Mouse (Mus musculus) C2C12 (cell line): ENCODE results near the gene Cyld.

Experiments
- CTCF ChIP-seq: IDR thresholded peaks from one replicate; pipeline ENCODE4 v1.5.1; 2011; ENCODE audit not compliant: control insufficient read depth, insufficient read depth, insufficient read length
- MAX ChIP-seq: IDR thresholded peaks from one replicate; pipeline ENCODE4 v1.6.1; 2011; ENCODE audit warnings: mild to moderate bottlenecking, control low read depth

GRCm38 (mm10) chr8:88771241-88771640 lies 74.4 kb downstream of the Cyld start:
- TF ChIP-seq CTCF (no peak), MAX (no peak)
